Mouse (Mus musculus): ENCODE results near the gene Sync.

- TF ChIP-seq CHD2 (IDR thresholded peaks at IDR 0.05; ENCODE audit: low read depth, low read length): no peak
- TF ChIP-seq ZNF384 (IDR thresholded peaks at IDR 0.05; ENCODE audit: low read depth, low read length): no peak
- TF ChIP-seq MAFK (IDR thresholded peaks at IDR 0.05; ENCODE audit: insufficient read depth, low read depth, low read length): no peak
- no peak for TF ChIP-seq HCFC1 (IDR thresholded peaks at IDR 0.05; ENCODE audit: borderline replicate concordance, insufficient read depth, low read length)
Measured at GRCm38 (mm10) chr4:129266821-129267220, 20.6 kb upstream of the Sync start.
